Mouse (Mus musculus): ENCODE results near the gene Rere.
A peak's percentile ranks its signal among the peaks of the same experiment; 100 is the strongest.
"Not testable (repeated sequence)": the region's sequence is repeated elsewhere in the genome, so short reads cannot be mapped to it uniquely, and the experiment has no call there.

Rere gene

GRCm38 (mm10) chr4:150254416-150254815 is 27.0 kb upstream of the Rere start:
- DNase-seq (ENCODE audit: low read depth), result no peak

DNA sequence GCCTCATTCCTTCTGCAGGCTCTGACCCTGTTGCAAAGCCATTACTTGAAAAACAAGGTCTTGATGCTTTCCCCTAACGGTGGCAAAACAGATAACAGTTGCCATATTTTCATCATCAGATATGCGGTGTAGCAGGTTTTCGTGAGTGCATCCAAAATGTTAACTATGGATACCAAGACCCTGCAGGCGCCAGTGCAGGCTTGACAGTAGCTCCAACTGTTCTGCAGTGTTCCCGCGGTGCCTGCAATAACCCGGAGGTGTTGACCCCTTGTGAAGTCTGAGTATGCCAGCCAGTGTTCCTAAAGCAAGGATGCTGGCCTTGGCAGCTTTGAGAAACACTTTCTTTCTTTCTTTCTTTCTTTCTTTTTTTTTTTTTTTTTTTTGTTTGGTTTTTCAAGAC is 26.3 kb upstream of the Rere start:
- DNase-seq (ENCODE audit: low read depth), result no peak

DNA sequence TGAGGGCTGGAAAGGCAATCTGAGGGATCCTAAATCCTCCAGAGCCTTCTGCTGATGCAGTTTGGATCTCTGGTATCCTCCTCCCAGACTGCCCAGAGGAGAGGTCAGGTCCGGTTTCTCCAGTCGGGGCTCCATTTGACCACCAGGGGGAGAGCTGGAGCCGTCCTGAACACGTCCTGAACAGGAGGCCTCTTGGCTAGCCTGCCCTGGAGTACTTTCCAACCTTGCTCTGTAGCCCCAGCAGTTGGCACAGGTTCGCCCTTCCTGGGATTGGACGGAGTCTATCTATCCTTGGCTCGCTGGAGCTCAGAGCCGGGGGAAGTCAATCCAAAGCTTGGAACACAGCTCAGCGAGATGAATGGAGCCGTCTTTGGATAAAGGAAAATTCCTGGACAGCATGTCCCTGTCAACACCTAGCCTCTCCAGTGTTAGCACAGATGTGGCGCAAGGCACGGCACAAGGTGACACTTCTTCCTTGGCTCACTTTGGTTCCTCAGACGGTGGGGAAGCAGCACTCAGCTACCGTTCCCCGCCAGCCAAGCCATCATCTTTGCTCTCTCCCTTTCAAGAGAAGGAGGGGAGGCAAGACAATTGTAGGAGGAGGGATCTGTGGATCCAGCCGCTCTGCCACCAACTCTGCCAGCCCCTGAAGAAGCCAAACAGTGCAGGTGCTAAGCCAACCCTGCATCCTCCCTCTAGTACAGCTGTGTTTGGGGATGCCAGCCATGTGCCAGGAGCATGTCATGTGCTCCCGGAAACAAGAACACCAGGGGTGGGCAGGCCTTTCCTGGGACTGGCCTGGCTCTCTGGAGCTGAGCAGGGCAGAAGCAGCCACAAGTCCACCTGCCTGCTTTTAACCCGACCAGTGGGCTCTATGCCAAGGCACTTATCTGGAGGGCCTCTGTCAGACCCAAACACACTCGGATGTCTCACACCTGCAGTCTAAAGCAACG is 23.9 kb upstream of the Rere start:
- peak; percentile 80 for DNase-seq (ENCODE audit: low read depth)

DNA sequence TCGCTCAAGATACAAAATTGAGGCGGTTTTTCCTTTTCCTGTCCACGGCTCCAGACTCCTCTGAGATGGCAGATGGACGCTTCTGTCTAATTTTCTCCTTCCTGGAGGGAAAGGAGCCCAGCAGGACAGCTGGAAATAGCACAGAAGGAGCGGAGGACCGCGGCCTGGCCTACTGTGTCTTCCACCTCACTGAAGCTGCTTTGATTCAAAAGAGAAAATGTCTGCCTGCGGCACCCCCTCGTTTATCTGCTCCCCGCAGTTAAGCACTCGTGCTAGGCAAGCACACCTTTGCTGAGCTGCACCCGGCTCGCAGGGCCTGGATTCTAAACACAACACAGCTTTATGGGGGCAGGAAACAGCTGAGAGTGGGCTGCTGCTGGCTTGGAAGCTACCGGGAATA is 23.1 kb upstream of the Rere start:
- DNase-seq (ENCODE audit: low read depth), result no peak

- DNase-seq (ENCODE audit: low read depth), result no peak
Measured at GRCm38 (mm10) chr4:150259577-150259976, 21.9 kb upstream of the Rere start.

DNA sequence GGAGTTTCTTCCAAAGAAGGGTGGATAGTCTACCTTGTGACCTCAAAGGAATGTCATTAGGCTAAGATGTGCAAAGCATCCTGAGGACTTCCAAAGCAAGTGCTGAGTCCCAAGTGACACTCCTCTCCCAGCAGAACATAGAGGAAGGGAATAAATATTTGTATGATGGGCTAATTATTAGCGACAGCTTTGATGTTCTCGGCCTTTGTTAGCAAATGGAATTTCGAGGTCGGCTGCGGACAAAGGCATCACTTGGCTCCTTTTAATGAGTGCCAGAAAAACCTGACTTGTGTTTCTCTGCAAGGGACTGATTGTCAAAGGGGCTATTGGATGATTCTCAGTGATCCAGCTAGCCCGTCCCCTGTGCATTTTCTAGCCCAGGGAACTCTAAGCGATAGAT is 21.3 kb upstream of the Rere start:
- DNase-seq (ENCODE audit: low read depth), result no peak

GRCm38 (mm10) chr4:150260745-150261144 is 20.7 kb upstream of the Rere start:
- DNase-seq (ENCODE audit: low read depth), result peak; percentile 59

- DNase-seq (ENCODE audit: low read depth), result no peak
Measured at GRCm38 (mm10) chr4:150262301-150262700, 19.1 kb upstream of the Rere start.

DNA sequence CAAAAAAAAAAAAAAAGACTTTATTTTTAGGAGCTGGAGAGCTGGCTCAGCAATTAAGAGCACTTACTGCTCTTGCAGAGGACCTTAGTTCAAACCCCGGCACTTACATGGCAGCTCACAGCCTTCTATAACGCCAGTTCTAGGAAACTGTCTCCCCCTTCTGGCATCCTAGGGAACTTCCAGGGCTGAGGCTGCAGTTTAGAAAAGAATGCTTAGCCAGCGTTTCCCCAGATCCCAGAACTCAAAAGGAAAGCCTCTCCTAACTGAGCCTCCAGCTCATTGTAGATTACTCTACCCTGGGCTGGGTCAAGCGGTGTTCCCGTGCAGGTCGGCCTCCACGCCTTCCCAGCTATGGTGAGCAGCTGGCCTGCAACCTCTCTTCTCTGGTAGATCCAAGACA is 16.5 kb upstream of the Rere start:
- peak; percentile 65 for DNase-seq (ENCODE audit: low read depth)

DNA sequence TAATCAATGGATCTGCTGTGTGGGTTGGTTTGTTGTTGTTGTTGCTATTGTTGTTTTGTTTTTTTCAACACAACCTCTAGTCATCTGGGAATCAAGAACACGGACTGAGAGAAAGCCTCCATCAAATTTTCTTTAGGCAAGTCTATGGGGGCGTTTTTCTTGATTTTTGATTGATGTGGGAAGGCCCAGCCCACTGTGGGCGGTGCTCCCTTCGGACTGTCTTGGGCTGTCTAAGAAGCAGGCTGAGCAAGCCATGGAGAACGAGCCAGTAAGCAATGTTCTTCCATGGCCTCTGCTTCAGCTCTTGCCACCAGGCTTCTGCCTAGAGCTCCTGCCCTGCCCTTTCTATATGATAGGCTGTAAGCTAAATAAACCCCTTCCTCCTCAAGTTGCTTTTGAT is 16.0 kb upstream of the Rere start:
- no peak for DNase-seq (ENCODE audit: low read depth)

DNA sequence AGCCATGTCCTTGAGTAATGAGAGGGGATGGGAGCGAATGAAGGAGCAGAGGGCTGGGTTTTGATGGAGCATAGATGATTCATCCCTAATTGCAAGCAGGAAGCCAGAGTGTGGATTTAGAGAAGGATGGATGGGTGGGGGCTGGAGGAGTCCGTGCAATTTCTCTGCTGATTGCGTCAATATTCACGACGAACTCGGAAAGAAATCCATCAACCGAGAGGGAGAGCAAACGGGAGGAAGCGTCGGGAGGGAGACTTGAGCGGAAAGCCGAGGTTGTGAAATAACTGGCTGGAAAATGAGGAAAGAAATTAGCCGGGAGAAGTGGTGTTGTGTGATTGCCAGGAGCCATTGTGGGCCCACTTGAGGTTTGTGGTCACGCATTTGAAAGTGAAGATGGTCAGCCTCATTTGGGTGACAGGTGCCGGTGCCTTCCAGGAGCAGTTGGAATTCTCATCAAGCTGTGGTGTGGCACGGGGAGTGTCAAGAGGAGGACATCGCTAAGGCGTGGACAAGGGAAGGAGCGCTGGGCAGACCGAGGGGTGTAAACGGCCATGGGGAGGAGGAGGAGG is 14.7 kb upstream of the Rere start:
- DNase-seq (ENCODE audit: low read depth), result no peak

DNA sequence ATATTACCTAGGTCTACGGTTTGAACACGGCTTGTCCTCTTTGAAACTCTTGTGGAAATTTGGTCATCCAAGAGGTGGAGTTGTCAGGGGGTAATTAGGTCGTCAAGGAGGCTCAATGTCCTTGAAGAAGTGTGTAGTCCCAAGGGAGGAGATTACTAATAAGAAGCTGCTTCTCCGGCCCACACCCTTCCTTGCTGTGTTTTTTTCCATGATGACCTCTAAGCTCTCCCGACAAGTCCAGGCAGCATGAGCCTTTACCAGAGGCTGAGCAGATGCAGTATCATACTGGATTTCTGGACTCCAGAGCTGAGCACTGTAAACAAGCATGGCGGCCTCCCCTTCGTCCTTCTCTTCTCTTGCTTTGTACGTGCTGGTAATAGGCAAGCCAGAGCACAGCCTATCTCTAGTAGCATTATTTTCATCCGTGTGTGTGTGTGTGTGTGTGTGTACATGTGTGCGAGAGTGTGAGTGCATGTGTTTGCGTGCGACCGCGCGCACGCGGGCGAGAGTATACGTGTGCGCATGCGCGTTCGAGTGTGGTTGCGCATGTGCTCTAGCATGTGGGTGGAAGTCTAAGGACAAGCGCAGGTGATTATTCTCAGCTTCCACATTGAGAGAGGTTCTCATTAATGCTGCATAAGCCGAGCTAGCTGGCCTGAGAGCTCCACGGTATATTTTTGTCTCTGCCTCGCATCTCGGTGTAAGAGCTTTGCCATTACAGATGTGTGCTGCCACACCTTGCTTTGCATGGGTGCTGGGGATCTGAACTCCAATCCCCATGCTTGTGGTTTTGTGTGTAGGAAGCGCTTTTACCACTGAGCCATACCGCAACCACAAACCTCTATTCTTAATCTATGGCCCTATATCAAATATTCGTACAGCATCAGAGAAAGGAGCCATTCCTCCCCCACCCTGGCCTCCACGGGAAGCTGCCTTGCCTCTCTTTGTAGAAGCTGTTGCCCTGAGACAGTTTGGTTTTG is 12.5 kb upstream of the Rere start:
- DNase-seq (ENCODE audit: low read depth), result peak; percentile 73

DNA sequence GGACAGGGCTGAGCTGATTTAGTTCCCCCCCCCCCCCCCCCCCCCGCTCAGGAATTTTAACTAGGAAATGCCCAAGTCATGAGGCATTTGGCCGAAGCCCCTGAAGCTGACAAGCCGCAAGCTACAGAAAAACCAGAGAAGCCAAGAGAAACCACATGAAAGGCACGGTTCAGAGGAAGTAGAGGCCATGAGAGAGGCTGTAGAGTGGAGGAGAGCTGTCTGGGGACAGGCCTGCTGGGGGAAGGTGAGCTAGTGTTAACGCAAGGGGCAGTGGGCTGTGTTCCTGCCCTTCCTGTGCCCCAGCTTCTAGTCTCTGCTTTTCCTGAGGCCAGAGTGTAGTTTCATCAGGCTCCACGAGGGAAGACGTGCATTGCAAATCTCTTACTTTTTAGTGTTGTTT is 11.8 kb upstream of the Rere start:
- peak; percentile 69 for DNase-seq (ENCODE audit: low read depth)

GRCm38 (mm10) chr4:150270718-150271117 is 10.7 kb upstream of the Rere start:
- DNase-seq (ENCODE audit: low read depth), result not testable (repeated sequence)

DNA sequence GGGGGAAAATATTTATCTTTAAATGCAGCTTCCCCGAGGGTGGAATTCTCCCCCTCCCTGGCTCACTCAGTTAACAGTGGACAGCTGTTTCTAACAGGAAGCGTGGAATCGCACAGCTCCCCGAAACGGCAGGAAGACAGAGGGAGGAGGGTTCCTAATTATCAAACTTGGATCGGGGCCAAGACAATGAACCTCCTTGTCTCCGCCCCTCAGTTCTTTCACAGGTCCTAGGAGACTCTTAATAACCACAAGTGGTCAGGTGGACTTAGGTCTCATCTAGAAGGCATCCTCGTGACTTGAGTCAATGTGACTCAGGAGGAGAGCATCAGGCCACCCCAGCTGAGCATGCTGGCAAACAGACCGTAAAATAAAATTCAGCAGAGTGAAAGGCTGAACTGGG is 8.7 kb upstream of the Rere start:
- no peak for DNase-seq (ENCODE audit: low read depth)

DNA sequence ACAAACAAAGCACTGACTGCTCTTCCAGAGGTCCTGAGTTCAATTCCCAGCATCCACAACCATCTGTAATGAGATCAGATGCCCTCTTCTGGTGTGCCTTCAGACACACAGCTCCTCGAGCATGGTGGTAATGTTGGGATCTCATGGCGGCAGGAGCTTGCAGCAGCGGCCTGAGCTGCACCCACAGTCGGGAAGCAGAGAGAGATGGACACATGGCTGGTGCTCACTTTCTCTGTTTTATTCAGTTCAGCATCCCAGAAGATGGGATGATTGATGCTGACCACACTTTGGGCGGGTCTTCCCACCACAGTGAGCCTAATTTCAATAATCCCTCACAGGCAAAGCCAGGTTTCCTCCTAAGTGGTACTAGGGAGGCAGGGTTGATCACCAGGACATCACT is 5.9 kb upstream of the Rere start:
- DNase-seq (ENCODE audit: low read depth), result no peak

DNA sequence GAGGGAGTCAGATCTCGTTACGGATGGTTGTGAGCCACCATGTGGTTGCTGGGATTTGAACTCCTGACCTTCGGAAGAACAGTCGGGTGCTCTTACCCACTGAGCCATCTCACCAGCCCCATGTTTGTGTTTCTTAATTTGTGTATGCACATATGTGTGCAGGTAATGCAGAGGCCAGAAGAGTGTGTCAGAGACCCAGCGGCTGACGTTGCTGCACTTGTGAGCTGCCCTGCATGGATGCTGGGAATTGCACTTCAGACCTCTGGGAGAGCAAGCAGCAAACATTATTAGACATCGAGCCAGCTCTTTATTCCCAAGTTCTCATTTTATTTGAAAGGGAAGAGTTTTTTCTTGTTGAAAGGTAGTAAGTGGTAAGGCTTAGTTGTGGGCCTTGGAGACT is 2.1 kb upstream of the Rere start:
- DNase-seq (ENCODE audit: low read depth), result not testable (repeated sequence)

DNA sequence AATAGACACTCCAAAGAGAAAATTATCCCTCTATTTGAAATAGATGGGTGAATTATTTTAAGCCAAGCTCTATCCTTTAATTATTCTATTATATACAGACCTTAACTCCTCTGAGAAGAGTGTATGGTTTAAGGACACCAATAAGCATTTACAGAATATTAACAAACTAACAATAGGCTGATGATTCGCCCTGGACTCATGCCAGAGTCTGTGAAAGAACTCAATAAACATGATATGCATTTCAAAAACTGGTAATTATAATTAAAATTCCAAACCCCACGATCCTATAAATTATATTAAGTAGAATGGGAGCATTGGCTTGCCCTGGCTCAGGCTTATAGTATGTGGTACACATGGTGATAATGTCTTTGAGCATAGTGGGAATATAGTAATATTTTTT is 1.4 kb upstream of the Rere start:
- DNase-seq (ENCODE audit: low read depth), result no peak

DNA sequence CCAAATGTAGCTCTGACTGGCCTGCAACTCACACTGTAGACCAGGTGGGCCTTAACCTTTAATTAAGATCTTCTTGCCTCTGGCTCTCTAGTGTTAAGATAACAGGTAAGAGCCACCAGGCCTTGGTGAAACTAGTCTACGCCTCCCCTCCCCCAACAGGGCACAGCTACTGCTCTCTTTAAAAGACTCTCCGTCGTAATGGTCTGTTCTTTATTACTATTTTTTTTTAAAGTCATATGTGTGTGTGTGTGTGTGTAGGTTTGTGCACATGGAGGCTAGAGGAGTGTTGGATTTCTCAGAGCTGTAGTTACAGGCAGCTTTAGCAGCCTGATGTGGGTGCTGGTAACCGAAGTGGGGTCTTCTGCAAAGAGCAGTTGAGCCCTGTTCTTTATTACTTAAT is 987 bp upstream of the Rere start:
- no peak for DNase-seq (ENCODE audit: low read depth)

DNA sequence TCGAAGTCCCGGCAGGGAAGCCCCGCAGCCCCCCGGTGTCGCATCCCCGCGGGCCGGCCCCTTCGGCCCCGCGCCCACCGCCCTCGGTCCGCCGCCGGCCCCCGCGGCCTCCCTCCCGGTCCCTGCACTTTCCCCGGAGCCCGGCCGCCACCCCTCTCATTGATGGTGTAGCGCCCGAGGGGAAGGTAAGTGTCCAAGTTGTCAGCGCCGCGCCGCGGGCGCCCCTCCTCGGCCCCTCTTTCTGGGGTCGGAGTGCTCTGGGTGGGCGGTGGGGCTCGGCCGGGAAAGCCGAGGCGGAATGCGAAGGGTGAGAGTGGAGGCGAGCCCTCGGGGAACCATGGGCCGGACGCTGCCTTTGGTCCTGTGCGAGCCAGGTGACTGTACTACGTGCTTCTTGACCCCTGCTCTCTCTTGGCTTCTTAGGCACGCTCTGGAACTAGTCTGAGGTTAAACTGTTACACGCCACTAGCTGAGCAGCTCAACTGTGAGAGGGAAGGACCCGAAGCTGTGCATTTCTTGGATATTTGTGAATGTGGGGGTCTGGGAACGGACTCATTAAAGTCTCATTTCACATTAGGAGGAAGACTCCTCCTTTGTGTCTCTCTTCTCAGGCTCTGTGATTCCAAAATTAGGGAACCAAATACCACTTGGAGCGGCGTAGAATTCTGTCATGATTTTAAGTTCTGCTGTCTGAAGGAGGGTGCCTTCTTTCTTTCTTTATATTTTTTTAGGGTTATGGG is 615 bp downstream of the Rere start:
- DNase-seq (ENCODE audit: low read depth), result peak; percentile 50

- DNase-seq (ENCODE audit: low read depth), result no peak
Measured at GRCm38 (mm10) chr4:150282631-150283334, 1.3 kb downstream of the Rere start.
